Mouse (Mus musculus): ENCODE results near the gene Robo2. TPM values are rescaled to one million over a fixed set of nuclear protein-coding genes. Genes with fewer than 3 reads are reported as not detected.

Gene Robo2
- total and polyA plus RNA-seq, 3 experiments, result not detected

DNA sequence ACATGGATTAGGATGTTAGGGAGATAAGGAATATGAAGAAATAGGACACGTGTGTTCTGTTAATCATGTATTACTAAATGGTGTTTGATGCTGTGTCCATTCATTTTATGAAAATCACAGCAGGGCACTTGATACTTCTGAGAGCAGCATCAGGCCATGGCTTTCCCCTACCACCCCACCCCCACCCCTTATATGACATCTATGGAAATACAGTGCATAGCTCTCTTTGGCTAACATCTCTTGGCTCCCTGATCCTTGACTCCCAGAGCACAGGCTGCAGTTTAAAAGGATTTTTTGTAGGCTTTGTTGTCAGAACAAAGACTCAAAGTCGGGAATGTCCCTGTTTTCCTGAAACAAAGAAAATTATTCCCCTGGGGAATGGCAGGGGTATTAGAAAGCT, 43.6 kb upstream of the Robo2 start:
- H3K36me3 ChIP-seq (ENCODE audit: control insufficient read depth in 1 of 2, insufficient read depth in 2 of 2, low read length in 2 of 2), result no peaks in the 10 kb centered on the region
- TF ChIP-seq JUND (IDR thresholded peaks at IDR 0.05; ENCODE audit: low read depth, low read length), result no peak
- no peak for TF ChIP-seq EP300 (IDR thresholded peaks at IDR 0.05; ENCODE audit: low read depth in 1 of 2, low read length in 2 of 2)
- no peak for TF ChIP-seq CHD2 (IDR thresholded peaks at IDR 0.05; ENCODE audit: low read length)
- no peak for TF ChIP-seq ELF1 (IDR thresholded peaks at IDR 0.05; ENCODE audit: low read depth, low read length)
- TF ChIP-seq POLR2AphosphoS2 (IDR thresholded peaks at IDR 0.05; ENCODE audit: low read length), result no peak
- no peak for TF ChIP-seq ZKSCAN1 (IDR thresholded peaks at IDR 0.05; ENCODE audit: low read depth, low read length)
- no peak for TF ChIP-seq E2F4 (IDR thresholded peaks at IDR 0.05; ENCODE audit: borderline replicate concordance, low read depth, low read length)
- TF ChIP-seq SIN3A (IDR thresholded peaks at IDR 0.05; ENCODE audit: low read length), result no peak
- no peak for TF ChIP-seq MAFK (IDR thresholded peaks at IDR 0.05; ENCODE audit: borderline replicate concordance, low read depth, low read length)
- no peak for TF ChIP-seq SMC3 (IDR thresholded peaks at IDR 0.05; ENCODE audit: low read depth, low read length)
- TF ChIP-seq USF1 (IDR thresholded peaks at IDR 0.05; ENCODE audit: low read depth, low read length), result no peak
- no peak for TF ChIP-seq MEF2A (IDR thresholded peaks at IDR 0.05; ENCODE audit: extremely low read depth, insufficient replicate concordance, low read depth, low read length, poor library complexity, severe bottlenecking)
- no peak for TF ChIP-seq RAD21 (IDR thresholded peaks at IDR 0.05; ENCODE audit: low read depth, low read length)
- no peak for TF ChIP-seq GATA1 (IDR thresholded peaks at IDR 0.05; ENCODE audit: low read depth, low read length)
- TF ChIP-seq CTCF (IDR thresholded peaks at IDR 0.05 in 2 of 3, conservative IDR thresholded peaks at IDR 0.05 in 1 of 3; ENCODE audit: control insufficient read depth in 1 of 3, insufficient read depth in 1 of 3, low read depth in 2 of 3, low read length in 3 of 3, poor library complexity in 1 of 3, severe bottlenecking in 1 of 3), result no peak
- no peak for TF ChIP-seq POLR2AphosphoS5 (IDR thresholded peaks at IDR 0.05; ENCODE audit: borderline replicate concordance, low read depth, low read length)
- no peak for DNase-seq (ENCODE audit: low read depth, low spot score)

GRCm38 (mm10) chr16:74448025-74448424, 36.4 kb upstream of the Robo2 start:
- no peaks in the 10 kb centered on the region for H3K4me1 ChIP-seq (ENCODE audit: control insufficient read depth in 1 of 2, insufficient read depth in 2 of 2, low read length in 2 of 2)

More for the DNA sequence above, 43.6 kb upstream of the Robo2 start:
- Histone ChIP-seq H3K27ac (ENCODE audit: control insufficient read depth, low read depth, low read length) (no peak overlapping the region), H3K27me3 (ENCODE audit: control insufficient read depth in 1 of 2, insufficient read depth in 2 of 2, low read length in 2 of 2) (no peaks in the 10 kb centered on the region; a peak in 1 of 4 replicates), H3K9ac (ENCODE audit: control insufficient read depth, low read depth, low read length, poor library complexity, severe bottlenecking) (no peak overlapping the region), H3K4me3 (ENCODE audit: control insufficient read depth in 1 of 2, insufficient read depth in 1 of 2, low read depth in 2 of 2, low read length in 2 of 2) (no peak overlapping the region), H3K4me1 (ENCODE audit: control insufficient read depth in 1 of 2, insufficient read depth in 2 of 2, low read length in 2 of 2) (no peaks in the 10 kb centered on the region), H3K9me3 (replicated peaks; ENCODE audit: insufficient read depth, low read length) (no peaks in the 10 kb centered on the region), H3K79me2 (ENCODE audit: control insufficient read depth, insufficient read depth, low read length, poor library complexity) (no peaks in the 10 kb centered on the region)

More at GRCm38 (mm10) chr16:74448025-74448424, 36.4 kb upstream of the Robo2 start:
- no peak overlapping the region for H3K27ac ChIP-seq (ENCODE audit: control insufficient read depth, low read depth, low read length)
- no peaks in the 10 kb centered on the region for H3K79me2 ChIP-seq (ENCODE audit: control insufficient read depth, insufficient read depth, low read length, poor library complexity)
- no peak for TF ChIP-seq POLR2AphosphoS5 (IDR thresholded peaks at IDR 0.05; ENCODE audit: borderline replicate concordance, low read depth, low read length)
- no peak for TF ChIP-seq RCOR1 (IDR thresholded peaks at IDR 0.05; ENCODE audit: low read depth, low read length)
- TF ChIP-seq E2F4 (IDR thresholded peaks at IDR 0.05; ENCODE audit: borderline replicate concordance, low read depth, low read length), result no peak
- no peak for TF ChIP-seq ZKSCAN1 (IDR thresholded peaks at IDR 0.05; ENCODE audit: low read depth, low read length)
- no peak for TF ChIP-seq USF1 (IDR thresholded peaks at IDR 0.05; ENCODE audit: low read depth, low read length)
- no peak for TF ChIP-seq TBP (IDR thresholded peaks at IDR 0.05; ENCODE audit: low read depth, low read length)
- TF ChIP-seq GATA1 (IDR thresholded peaks at IDR 0.05; ENCODE audit: low read depth, low read length), result no peak
- TF ChIP-seq TAL1 (IDR thresholded peaks at IDR 0.05; ENCODE audit: low read length), result no peak
- TF ChIP-seq BHLHE40 (IDR thresholded peaks at IDR 0.05; ENCODE audit: borderline replicate concordance, low read depth, low read length), result no peak
- TF ChIP-seq TCF12 (IDR thresholded peaks at IDR 0.05; ENCODE audit: low read depth, low read length), result no peak
- TF ChIP-seq MAFK (IDR thresholded peaks at IDR 0.05; ENCODE audit: borderline replicate concordance, low read depth, low read length), result no peak
- TF ChIP-seq SMC3 (IDR thresholded peaks at IDR 0.05; ENCODE audit: low read depth, low read length), result no peak
- no peak for TF ChIP-seq RAD21 (IDR thresholded peaks at IDR 0.05; ENCODE audit: low read depth, low read length)
- TF ChIP-seq CHD1 (IDR thresholded peaks at IDR 0.05; ENCODE audit: low read depth, low read length), result no peak
- TF ChIP-seq MAX (IDR thresholded peaks at IDR 0.05; ENCODE audit: low read length), result no peak
- TF ChIP-seq CHD2 (IDR thresholded peaks at IDR 0.05; ENCODE audit: low read length), result no peak
- no peak for TF ChIP-seq ELF1 (IDR thresholded peaks at IDR 0.05; ENCODE audit: low read depth, low read length)
- no peaks in the 10 kb centered on the region for H3K36me3 ChIP-seq (ENCODE audit: control insufficient read depth in 1 of 2, insufficient read depth in 2 of 2, low read length in 2 of 2)
- H3K9ac ChIP-seq (ENCODE audit: control insufficient read depth, low read depth, low read length, poor library complexity, severe bottlenecking), result no peak overlapping the region
- H3K27me3 ChIP-seq (ENCODE audit: control insufficient read depth in 1 of 2, insufficient read depth in 2 of 2, low read length in 2 of 2), result no peaks in the 10 kb centered on the region
- H3K9me3 ChIP-seq (replicated peaks; ENCODE audit: insufficient read depth, low read length), result no peaks in the 10 kb centered on the region
- H3K4me3 ChIP-seq (ENCODE audit: control insufficient read depth in 1 of 2, insufficient read depth in 1 of 2, low read depth in 2 of 2, low read length in 2 of 2), result no peak overlapping the region
- DNase-seq (ENCODE audit: low read depth, low spot score), result no peak

Data from MEL (cell line).